Mouse (Mus musculus) kidney, postnatal 0 days (tissue): ENCODE results near the gene Adm2. TPM values are rescaled to one million over a fixed set of nuclear protein-coding genes. Genes with fewer than 3 reads are reported as not detected.
A peak's percentile ranks its signal among the peaks of the same experiment; 100 is the strongest.

Experiments used
- ATAC-seq: fragments of 200-750 bp; cut with Nextera tagmentation; replicated peaks from 2 replicates; pipeline ENCODE4 v1.8.0; 2017; ENCODE audit warnings: low read depth, moderate number of reproducible peaks, moderate TSS enrichment, moderate library complexity; ENCODE audit not compliant: low FRiP score
- DNase-seq: peaks from one replicate; pipeline ENCODE4 v3.0.0-alpha.2; 2016; ENCODE audit warnings: low spot score
- H3K27ac ChIP-seq: fragments of 300-500 bp; sonication (generic); 2 replicates; pipeline ENCODE4 v1.5.1; 2014; ENCODE audit warnings: mild to moderate bottlenecking
- H3K27me3 ChIP-seq: fragments of 300-500 bp; sonication (generic); 2 replicates; pipeline ENCODE4 v1.6.1; 2014; ENCODE audit warnings: low read length, mixed read lengths; ENCODE audit not compliant: insufficient read depth
- H3K36me3 ChIP-seq: fragments of 300-500 bp; sonication (generic); 2 replicates; pipeline ENCODE4 v1.6.1; 2014; ENCODE audit warnings: low read length, mixed read lengths; ENCODE audit not compliant: insufficient read depth
- H3K4me1 ChIP-seq: fragments of 300-500 bp; sonication (generic); replicated peaks from 2 replicates; pipeline ENCODE4 v1.6.1; 2014; ENCODE audit warnings: antibody characterized with exemption, low read length, mixed read lengths; ENCODE audit not compliant: insufficient read depth
- H3K4me2 ChIP-seq: fragments of 300-500 bp; sonication (generic); 2 replicates; pipeline ENCODE4 v1.6.1; 2014; ENCODE audit warnings: mild to moderate bottlenecking, low read length, moderate library complexity, mixed read lengths
- H3K4me3 ChIP-seq: fragments of 300-500 bp; sonication (generic); replicated peaks from 2 replicates; pipeline ENCODE4 v1.5.1; 2014; ENCODE audit warnings: low read depth, low read length
- H3K9ac ChIP-seq: fragments of 300-500 bp; sonication (generic); 2 replicates; pipeline ENCODE4 v1.6.1; 2014; ENCODE audit warnings: low read depth, low read length
- H3K9me3 ChIP-seq: fragments of 300-500 bp; sonication (generic); replicated peaks from 2 replicates; pipeline ENCODE4 v1.6.1; 2016; ENCODE audit warnings: low read length, inconsistent platforms, mixed read lengths
- CTCF ChIP-seq: IDR thresholded peaks from 2 replicates; pipeline ENCODE4 v1.5.1; 2016; ENCODE audit warnings: antibody characterized with exemption, low read depth, mild to moderate bottlenecking, moderate library complexity
- WGBS: fragments of 180-500 bp; shearing (Covaris S2); extraction: QIAGEN DNeasy Blood & Tissue Kit; methylation state at CpG from one replicate; pipeline ENCODE4 v1.1.7; 2014; 5-methylcytosine and 5-hydroxymethylcytosine counted together
- polyA plus RNA-seq: library from polyadenylated mRNA; unstranded; fragments of >200 nt; fragmentation: Nextera tagmentation; extraction: Ambion mirVana; gene quantifications from 2 replicates; pipeline ENCODE4 v1.2.1, GENCODE M21; 2015

Gene Adm2
- 1.5 and 2.0 TPM in 2 replicates for polyA plus RNA-seq

DNA sequence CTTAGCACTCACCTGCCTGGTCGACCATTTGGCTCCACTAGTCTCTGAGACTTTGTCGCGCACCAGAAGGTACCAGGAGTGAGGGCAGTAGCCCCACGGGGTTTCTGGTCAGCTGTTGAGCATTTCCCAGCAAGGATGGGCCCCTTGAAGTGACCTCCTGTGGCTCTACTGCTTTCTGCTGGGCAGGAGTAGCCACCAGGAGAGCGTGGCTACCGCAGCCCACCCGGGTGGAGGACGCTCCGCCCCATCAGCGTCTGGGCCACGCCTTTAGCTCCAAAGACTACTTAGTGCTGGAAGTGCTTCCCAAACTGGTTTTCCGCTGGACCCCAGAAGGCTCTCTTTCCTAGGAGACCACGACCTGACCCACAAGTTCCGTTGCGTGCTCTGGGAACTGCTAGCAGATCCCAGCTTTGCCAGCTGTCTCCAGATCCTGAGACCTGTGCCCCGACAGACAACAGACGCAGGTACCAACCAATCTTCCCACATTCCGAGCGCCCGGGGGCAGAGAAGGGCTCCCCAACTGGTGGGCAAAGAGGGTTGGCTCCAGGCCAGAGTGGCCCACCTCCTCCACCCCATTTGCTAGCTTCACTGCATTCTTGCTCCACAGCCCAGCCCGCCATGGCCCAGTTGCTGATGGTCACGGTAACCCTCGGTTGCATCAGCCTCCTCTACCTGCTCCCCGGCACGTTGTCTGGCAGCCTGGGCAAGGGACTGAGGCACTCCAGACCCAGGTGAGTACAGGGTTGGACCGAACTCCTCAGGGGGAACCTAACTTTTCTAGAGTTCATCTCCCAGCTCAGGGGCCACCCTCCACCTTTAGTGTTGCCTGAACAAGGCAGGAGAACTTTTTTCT, at the start of gene Adm2:
TSS of gene Adm2 (plus strand) at position 51 of the 853 bp plus-strand sequence.
- 6% methylated on average over 26 of the region's 26 CpGs for WGBS
- no peak within 1 kb of the TSS for H3K27ac ChIP-seq
- ATAC-seq (0 out of 2 replicates have a peak, but pooled peaks have one; percentile 22), DNase-seq (peak; percentile 17)
- H3K4me2 ChIP-seq, result peak within 1 kb of the TSS; percentile 54
- no peak for TF ChIP-seq CTCF
- H3K27me3 ChIP-seq, result no peaks in the 10 kb centered on the region
- H3K4me1 ChIP-seq, result peaks cover 4% of the 10 kb centered on the region; the same call in 1 of the 2 replicates
- peak within 1 kb of the TSS; percentile 23 for H3K4me3 ChIP-seq
- no peaks in the 10 kb centered on the region for H3K9me3 ChIP-seq
- peak within 1 kb of the TSS; percentile 42 for H3K9ac ChIP-seq
- H3K36me3 ChIP-seq, result no peaks in the 10 kb centered on the region

DNA sequence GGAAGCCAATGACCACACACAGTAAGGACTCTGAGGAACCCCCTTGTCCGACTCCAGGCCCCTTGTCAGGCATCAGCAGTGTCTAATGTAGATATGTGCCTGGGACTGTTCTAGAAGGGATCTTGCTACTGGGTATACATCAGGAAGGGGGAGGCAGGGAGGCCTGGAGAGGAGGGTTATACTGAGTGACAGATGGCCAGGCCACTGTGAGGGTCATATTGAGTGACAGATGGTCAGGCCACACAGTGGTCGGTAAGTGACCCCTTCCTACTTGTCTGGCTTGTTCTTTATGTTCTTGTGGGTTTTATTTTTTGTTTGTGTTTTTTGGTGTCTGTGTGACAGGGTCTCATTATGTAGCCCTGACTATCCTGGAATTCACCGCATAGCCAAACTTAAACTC, 47.0 kb upstream of the Adm2 start:
- no peak for TF ChIP-seq CTCF
- no peak overlapping the region for H3K4me3 ChIP-seq
- WGBS, result 69% methylated on average over 3 of the region's 3 CpGs
- peaks cover 36% of the 10 kb centered on the region for H3K36me3 ChIP-seq
- H3K27me3 ChIP-seq, result no peaks in the 10 kb centered on the region
- H3K9me3 ChIP-seq, result no peaks in the 10 kb centered on the region
- no peaks in the 10 kb centered on the region for H3K4me1 ChIP-seq
- no peak overlapping the region for H3K9ac ChIP-seq
- DNase-seq, result no peak
- ATAC-seq, result no peak
- H3K27ac ChIP-seq, result no peak overlapping the region
- no peak overlapping the region for H3K4me2 ChIP-seq

DNA sequence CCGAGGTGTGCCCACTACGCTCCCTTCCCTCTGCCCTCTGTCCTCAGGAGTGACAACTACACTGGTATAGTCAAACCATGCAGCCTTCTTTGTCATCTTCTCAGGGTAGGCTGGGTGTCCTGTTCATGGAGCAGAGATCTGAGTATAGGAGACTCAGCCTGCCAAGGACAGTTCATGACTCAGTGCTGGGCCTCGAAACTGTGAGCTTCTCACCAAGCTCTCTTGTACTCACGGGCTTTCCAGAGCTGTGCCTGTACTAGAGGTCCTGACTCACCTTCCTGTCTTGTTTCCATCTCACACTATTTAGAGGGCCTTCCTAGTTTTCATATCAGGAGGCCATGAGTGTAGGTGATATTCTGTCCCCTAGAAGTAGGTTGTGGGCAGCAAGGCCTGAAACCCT, 45.2 kb upstream of the Adm2 start:
- Histone ChIP-seq H3K27ac (no peak overlapping the region), H3K36me3 (peaks cover 48% of the 10 kb centered on the region), H3K27me3 (no peaks in the 10 kb centered on the region), H3K9me3 (no peaks in the 10 kb centered on the region), H3K4me3 (no peak overlapping the region), H3K4me1 (no peaks in the 10 kb centered on the region), H3K4me2 (no peak overlapping the region), H3K9ac (no peak overlapping the region)
- WGBS, result 89% methylated on average over 4 of the region's 4 CpGs
- ATAC-seq (no peak), DNase-seq (no peak)
- TF ChIP-seq CTCF, result no peak

DNA sequence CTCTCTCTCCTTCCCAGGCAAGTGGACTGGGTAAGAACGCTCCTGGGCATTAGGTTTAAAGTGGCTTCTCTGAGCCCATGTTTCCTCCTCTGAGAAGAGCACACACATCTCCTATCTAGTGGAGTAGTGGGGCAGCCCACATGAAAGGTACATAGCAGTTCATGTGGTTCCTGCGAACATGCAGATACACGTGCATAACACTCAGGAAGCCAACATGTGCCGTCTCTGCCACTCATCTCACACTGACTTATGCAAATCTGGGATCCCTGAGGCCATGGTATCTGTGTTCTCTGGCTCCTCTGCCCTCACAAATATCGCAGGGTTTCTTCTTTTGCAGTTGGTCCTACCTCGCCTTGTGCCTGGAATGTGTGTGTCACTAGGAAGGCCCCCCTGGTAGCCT, 40.0 kb upstream of the Adm2 start:
- no peaks in the 10 kb centered on the region for H3K27me3 ChIP-seq
- DNase-seq, result no peak
- TF ChIP-seq CTCF, result no peak
- no peaks in the 10 kb centered on the region for H3K4me1 ChIP-seq
- no peaks in the 10 kb centered on the region for H3K9me3 ChIP-seq
- H3K27ac ChIP-seq, result no peak overlapping the region
- no peak overlapping the region for H3K4me3 ChIP-seq
- H3K4me2 ChIP-seq, result no peak overlapping the region
- no peak overlapping the region for H3K9ac ChIP-seq
- H3K36me3 ChIP-seq, result peaks cover 49% of the 10 kb centered on the region
- no peak for ATAC-seq
- 85% methylated on average over 6 of the region's 6 CpGs for WGBS

DNA sequence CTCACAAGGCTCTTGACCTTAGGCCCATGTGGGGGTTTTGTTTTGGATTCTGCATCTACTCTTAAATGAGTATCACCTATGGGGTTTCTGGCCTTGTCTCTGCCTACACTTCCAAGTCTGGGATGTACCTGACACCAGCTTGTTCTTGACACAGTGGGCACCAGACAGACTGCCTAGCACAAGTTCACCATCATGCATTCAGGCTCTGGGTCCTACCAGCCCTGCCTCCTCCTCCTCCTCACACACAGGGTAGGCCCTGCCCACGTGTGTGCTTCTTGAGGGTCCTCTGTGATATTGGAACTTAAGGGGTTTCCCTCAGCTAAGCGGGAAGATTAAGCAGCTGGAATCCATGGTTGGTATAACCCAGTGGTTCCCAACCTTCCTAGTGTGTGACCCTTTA, 38.4 kb upstream of the Adm2 start:
- ATAC-seq (no peak), DNase-seq (no peak)
- Histone ChIP-seq H3K9ac (no peak overlapping the region), H3K4me2 (no peak overlapping the region), H3K36me3 (peaks cover 57% of the 10 kb centered on the region), H3K27me3 (no peaks in the 10 kb centered on the region), H3K9me3 (no peaks in the 10 kb centered on the region), H3K4me1 (no peaks in the 10 kb centered on the region), H3K4me3 (no peak overlapping the region), H3K27ac (no peak overlapping the region)
- no peak for TF ChIP-seq CTCF
- WGBS, result 58% methylated on average over 2 of the region's 2 CpGs

DNA sequence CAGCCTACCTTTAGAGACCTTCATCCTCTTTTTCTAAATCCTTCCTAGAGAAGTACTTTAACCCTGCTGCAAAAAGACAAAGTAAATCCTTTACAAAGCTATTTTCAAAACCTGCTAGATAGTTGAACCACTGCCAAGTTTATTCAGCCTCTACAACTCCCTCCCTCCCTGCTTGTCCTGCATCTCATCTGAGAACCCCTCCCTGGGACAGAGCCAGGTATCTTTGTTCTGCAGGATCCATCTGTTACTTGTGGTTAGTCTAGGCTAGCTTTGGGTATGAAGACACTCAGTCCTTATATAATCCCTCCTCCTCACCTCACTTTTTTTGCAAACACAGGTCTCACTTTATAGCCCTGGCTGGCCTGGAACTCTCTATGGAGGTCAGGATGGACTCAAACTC, 37.5 kb upstream of the Adm2 start:
- Histone ChIP-seq H3K4me2 (no peak overlapping the region), H3K4me3 (no peak overlapping the region), H3K9ac (no peak overlapping the region), H3K4me1 (no peaks in the 10 kb centered on the region), H3K36me3 (peaks cover 66% of the 10 kb centered on the region), H3K27me3 (no peaks in the 10 kb centered on the region), H3K9me3 (no peaks in the 10 kb centered on the region), H3K27ac (no peak overlapping the region)
- TF ChIP-seq CTCF, result no peak
- DNase-seq, result no peak
- no peak for ATAC-seq

DNA sequence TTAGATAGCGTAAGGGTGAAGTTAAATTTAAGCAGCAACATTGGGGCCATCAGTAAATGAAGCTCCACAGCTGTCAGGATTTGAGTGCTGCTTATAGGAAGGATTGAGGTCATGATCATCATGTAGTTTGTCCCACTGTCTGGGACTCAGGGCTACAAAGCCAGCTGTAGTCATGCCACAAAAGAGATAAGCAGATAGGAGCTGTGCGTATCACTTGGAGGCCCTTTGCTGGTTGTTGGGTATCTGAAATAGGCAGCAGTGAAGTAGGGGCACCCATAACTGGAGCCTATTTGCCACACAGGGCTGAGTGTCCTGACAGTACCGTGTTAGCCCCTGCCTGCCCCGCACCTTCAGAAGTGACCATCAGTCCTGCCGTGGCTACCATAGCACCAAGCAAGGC, 37.0 kb upstream of the Adm2 start:
- DNase-seq (no peak), ATAC-seq (no peak)
- TF ChIP-seq CTCF, result no peak
- 94% methylated on average over 5 of the region's 5 CpGs for WGBS
- Histone ChIP-seq H3K36me3 (peaks cover 63% of the 10 kb centered on the region), H3K4me2 (no peak overlapping the region), H3K4me1 (no peaks in the 10 kb centered on the region), H3K27me3 (no peaks in the 10 kb centered on the region), H3K4me3 (no peak overlapping the region), H3K9ac (no peak overlapping the region), H3K9me3 (no peaks in the 10 kb centered on the region), H3K27ac (no peak overlapping the region)
